Mouse (Mus musculus) cortical plate, adult 2 months (tissue): ENCODE results near the gene Tbc1d2.

Source experiments
- CTCF ChIP-seq: fragments of 200-500 bp; IDR thresholded peaks from 2 replicates; pipeline ENCODE4 v1.5.1; 2011; ENCODE audit warnings: mild to moderate bottlenecking, control low read depth, low read length; ENCODE audit not compliant: insufficient read depth; ENCODE audit errors: extremely low read depth
- POLR2A ChIP-seq: fragments of 200-500 bp; IDR thresholded peaks from 2 replicates; pipeline ENCODE4 v1.6.1; 2011; ENCODE audit warnings: mild to moderate bottlenecking, low read length, control low read depth; ENCODE audit not compliant: insufficient read depth; ENCODE audit errors: extremely low read depth

GRCm38 (mm10) chr4:46675272-46675785, 25.3 kb upstream of the Tbc1d2 start:
- no peak for TF ChIP-seq POLR2A
- TF ChIP-seq CTCF, result no peak
